Mouse (Mus musculus): ENCODE measurements around the gene Tpra1. TPM values are rescaled to one million over a fixed set of nuclear protein-coding genes. Genes with fewer than 3 reads are reported as not detected.

Gene Tpra1
- total and polyA plus RNA-seq, 3 experiments = 87.0 to 578 (median 108) TPM

- DNase-seq = peak; percentile 83
Observed at GRCm38 (mm10) chr6:88926870-88927269, 24.8 kb downstream of the Tpra1 start.

- DNase-seq = peak; percentile 85
Observed at GRCm38 (mm10) chr6:88927595-88927994, 25.5 kb downstream of the Tpra1 start.

- DNase-seq = no peak
Observed at GRCm38 (mm10) chr6:88928026-88928425, 26.0 kb downstream of the Tpra1 start.

GRCm38 (mm10) chr6:88928576-88928975 lies 26.5 kb downstream of the Tpra1 start:
- DNase-seq = peak; percentile 84

GRCm38 (mm10) chr6:88929451-88929850 lies 27.4 kb downstream of the Tpra1 start:
- no peak for DNase-seq

GRCm38 (mm10) chr6:88930049-88930448 lies 28.0 kb downstream of the Tpra1 start:
- DNase-seq = no peak

GRCm38 (mm10) chr6:88931449-88931848 lies 29.4 kb downstream of the Tpra1 start:
- no peak for DNase-seq

GRCm38 (mm10) chr6:88934132-88934531 lies 32.1 kb downstream of the Tpra1 start:
- no peak for DNase-seq

- DNase-seq = no peak
Observed at GRCm38 (mm10) chr6:88934816-88935215, 32.8 kb downstream of the Tpra1 start.

- no peak for DNase-seq
Observed at GRCm38 (mm10) chr6:88935735-88936276, 33.8 kb downstream of the Tpra1 start.

GRCm38 (mm10) chr6:88936342-88937213 lies 34.5 kb downstream of the Tpra1 start:
- no peak for DNase-seq

GRCm38 (mm10) chr6:88937214-88937549 lies 35.1 kb downstream of the Tpra1 start:
- no peak for DNase-seq

- no peak for DNase-seq
Observed at GRCm38 (mm10) chr6:88937971-88938663, 36.1 kb downstream of the Tpra1 start.

- DNase-seq = no peak
Observed at GRCm38 (mm10) chr6:88938664-88939055, 36.6 kb downstream of the Tpra1 start.

GRCm38 (mm10) chr6:88939281-88940089 lies 37.4 kb downstream of the Tpra1 start:
- DNase-seq = no peak

GRCm38 (mm10) chr6:88940090-88940916 lies 38.3 kb downstream of the Tpra1 start:
- DNase-seq = no peak

GRCm38 (mm10) chr6:88941628-88942027 lies 39.6 kb downstream of the Tpra1 start:
- no peak for DNase-seq

- no peak for DNase-seq
Observed at GRCm38 (mm10) chr6:88942595-88942994, 40.5 kb downstream of the Tpra1 start.

- DNase-seq = no peak
Observed at GRCm38 (mm10) chr6:88943666-88944065, 41.6 kb downstream of the Tpra1 start.

GRCm38 (mm10) chr6:88946442-88946841 lies 44.4 kb downstream of the Tpra1 start:
- peak; percentile 30 for DNase-seq

GRCm38 (mm10) chr6:88947771-88948170 lies 45.7 kb downstream of the Tpra1 start:
- DNase-seq = no peak

All from adrenal gland, adult 2 months (tissue).